ENCODE assay signal across 22 mouse cellular contexts in genomic region chr17:31974694-31975093, GRCm38 (mm10).
"Had no signal": no experiment of that assay in that cellular context is flagged by ENCODE, and none has a peak within 500 bp of the region (broad histone marks: within the 10 kb centered on the region; RNA-seq: fewer than 3 reads in every experiment).

No protein-coding gene starts in this region.

- H3K27ac ChIP-seq: limb, embryonic 12.5 days; limb, embryonic 15.5 days; liver, embryonic 14.5 days; midbrain, embryonic 12.5 days; midbrain, embryonic 15.5 days; neural tube, embryonic 12.5 days; neural tube, embryonic 15.5 days; stomach, embryonic 15.5 days had no signal

- ATAC-seq: inflammation-experienced regulatory T-cells, adult 6 months; intestine, embryonic 16.5 days; liver, postnatal 0 days; midbrain, embryonic 15.5 days had no signal

- H3K9me3 ChIP-seq: limb, embryonic 12.5 days; limb, embryonic 15.5 days; midbrain, embryonic 12.5 days; midbrain, embryonic 15.5 days; neural tube, embryonic 12.5 days; neural tube, embryonic 15.5 days; stomach, embryonic 15.5 days had no signal

- H3K27me3 ChIP-seq: limb, embryonic 12.5 days; limb, embryonic 15.5 days; midbrain, embryonic 12.5 days; midbrain, embryonic 15.5 days; neural tube, embryonic 12.5 days; neural tube, embryonic 15.5 days; stomach, embryonic 15.5 days had no signal

- DNase-seq: kidney, adult 18-20 months; kidney, adult 9 months; kidney, postnatal 14 days; kidney, postnatal 4 days; left cerebral cortex, postnatal 4 days; liver, postnatal 0 days; lung, postnatal 14 days; right cerebral cortex, postnatal 25 days; spleen, adult 18-20 months; thymus, adult 2 months; thymus, postnatal 25 days had no signal

- H3K4me1 ChIP-seq: limb, embryonic 15.5 days; midbrain, embryonic 12.5 days; midbrain, embryonic 15.5 days; neural tube, embryonic 12.5 days; neural tube, embryonic 15.5 days; stomach, embryonic 15.5 days had no signal

- H3K4me3 ChIP-seq: limb, embryonic 12.5 days; limb, embryonic 15.5 days; midbrain, embryonic 12.5 days; midbrain, embryonic 15.5 days; neural tube, embryonic 12.5 days; neural tube, embryonic 15.5 days; stomach, embryonic 15.5 days had no signal

- H3K36me3 ChIP-seq: limb, embryonic 12.5 days; limb, embryonic 15.5 days; midbrain, embryonic 12.5 days; midbrain, embryonic 15.5 days; neural tube, embryonic 12.5 days; neural tube, embryonic 15.5 days; stomach, embryonic 15.5 days had no signal

- H3K9ac ChIP-seq: limb, embryonic 12.5 days; limb, embryonic 15.5 days; liver, embryonic 14.5 days; liver, postnatal 0 days; midbrain, embryonic 12.5 days; midbrain, embryonic 15.5 days; neural tube, embryonic 12.5 days; neural tube, embryonic 15.5 days; stomach, embryonic 15.5 days had no signal

- H3K4me2 ChIP-seq: limb, embryonic 12.5 days; limb, embryonic 15.5 days; liver, embryonic 11.5 days; midbrain, embryonic 12.5 days; midbrain, embryonic 15.5 days; neural tube, embryonic 12.5 days; neural tube, embryonic 15.5 days; stomach, embryonic 15.5 days had no signal
